ENCODE assay signal across 8 mouse cellular contexts in the genomic region with DNA sequence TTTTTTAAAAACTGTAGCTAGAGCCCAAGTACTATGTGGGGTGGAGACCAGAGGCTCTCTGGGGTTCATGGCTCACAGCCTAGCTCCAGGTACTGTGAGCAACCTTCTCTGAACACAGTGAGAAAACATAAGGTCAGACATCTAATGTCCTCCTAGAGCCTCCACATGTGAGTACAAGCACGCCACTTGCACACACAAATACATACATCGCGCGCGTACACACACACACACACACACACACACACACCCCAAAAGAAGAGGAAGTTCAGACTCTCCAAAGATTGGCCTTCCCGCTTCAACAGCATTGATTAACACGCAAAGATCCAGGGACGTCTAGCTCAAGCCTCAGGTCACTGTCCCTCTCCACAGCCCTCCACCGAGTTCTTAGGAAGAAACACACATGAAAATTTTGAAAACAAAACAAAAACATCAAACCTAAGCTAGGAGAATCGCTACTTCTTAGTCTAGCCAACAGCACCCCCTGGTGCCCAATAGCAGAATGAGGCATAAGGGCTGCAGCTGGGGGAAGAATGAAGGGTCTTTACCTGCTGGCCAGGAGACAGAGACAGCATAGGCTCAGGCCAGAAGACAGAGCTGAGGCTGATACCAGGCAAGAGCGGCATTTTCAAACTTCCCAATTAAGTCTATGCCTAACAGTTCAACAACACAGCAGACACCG.
DNase-seq lines count a peak whose midpoint lies in the region; ATAC-seq lines count a peak whose summit lies in the region.

No protein-coding gene starts in this region.

- no peak overlapping the region for H3K27ac ChIP-seq in heart, embryonic 10.5 days
- no peak overlapping the region for H3K27ac ChIP-seq in forebrain, embryonic 14.5 days (ENCODE audit: low read depth, low read length)
- no peak overlapping the region for H3K27ac ChIP-seq in hindbrain, embryonic 14.5 days
- no peak overlapping the region for H3K27ac ChIP-seq in limb, embryonic 11.5 days (replicated peaks; ENCODE audit: low read depth, low read length)
- no peak overlapping the region for H3K27ac ChIP-seq in midbrain, embryonic 13.5 days
- no peak overlapping the region for H3K27ac ChIP-seq in stomach, embryonic 14.5 days (ENCODE audit: low read length)

- H3K9ac ChIP-seq in forebrain, embryonic 14.5 days (ENCODE audit: low read length), result no peak overlapping the region
- H3K9ac ChIP-seq in hindbrain, embryonic 14.5 days, result no peak overlapping the region
- H3K9ac ChIP-seq in limb, embryonic 11.5 days (ENCODE audit: low read length), result no peak overlapping the region
- no peak overlapping the region for H3K9ac ChIP-seq in midbrain, embryonic 13.5 days (replicated peaks)
- no peak overlapping the region for H3K9ac ChIP-seq in stomach, embryonic 14.5 days (replicated peaks; ENCODE audit: low read depth, low read length)

- no peaks in the 10 kb centered on the region for H3K4me1 ChIP-seq in heart, embryonic 10.5 days
- no peaks in the 10 kb centered on the region for H3K4me1 ChIP-seq in forebrain, embryonic 14.5 days (ENCODE audit: control insufficient read depth, insufficient read depth, low read length)
- no peaks in the 10 kb centered on the region for H3K4me1 ChIP-seq in hindbrain, embryonic 14.5 days (replicated peaks; ENCODE audit: control insufficient read depth, insufficient read depth, low read length)
- H3K4me1 ChIP-seq in limb, embryonic 11.5 days (ENCODE audit: control insufficient read depth, insufficient read depth, low read length), result no peaks in the 10 kb centered on the region; the same call in 1 of the 2 replicates
- H3K4me1 ChIP-seq in midbrain, embryonic 13.5 days (replicated peaks), result no peaks in the 10 kb centered on the region
- no peaks in the 10 kb centered on the region for H3K4me1 ChIP-seq in stomach, embryonic 14.5 days (ENCODE audit: control insufficient read depth, insufficient read depth, low read length)

- H3K27me3 ChIP-seq in heart, embryonic 10.5 days (ENCODE audit: insufficient read depth, poor library complexity, severe bottlenecking), result 0 out of 2 replicates have a peak, but pooled peaks cover 4% of the 10 kb centered on the region
- no peaks in the 10 kb centered on the region for H3K27me3 ChIP-seq in forebrain, embryonic 14.5 days (replicated peaks; ENCODE audit: control insufficient read depth, insufficient read depth, low read length)
- H3K27me3 ChIP-seq in hindbrain, embryonic 14.5 days (ENCODE audit: control insufficient read depth, insufficient read depth, low read length), result no peaks in the 10 kb centered on the region
- H3K27me3 ChIP-seq in limb, embryonic 11.5 days (ENCODE audit: control insufficient read depth, insufficient read depth, low read length), result no peaks in the 10 kb centered on the region
- no peaks in the 10 kb centered on the region for H3K27me3 ChIP-seq in midbrain, embryonic 13.5 days
- no peaks in the 10 kb centered on the region for H3K27me3 ChIP-seq in stomach, embryonic 14.5 days (ENCODE audit: control insufficient read depth, insufficient read depth, low read length)

- H3K4me2 ChIP-seq in forebrain, embryonic 14.5 days (ENCODE audit: low read length), result no peak overlapping the region
- H3K4me2 ChIP-seq in hindbrain, embryonic 14.5 days (replicated peaks), result no peak overlapping the region
- H3K4me2 ChIP-seq in limb, embryonic 11.5 days (ENCODE audit: low read depth, severe bottlenecking), result no peak overlapping the region
- H3K4me2 ChIP-seq in midbrain, embryonic 13.5 days (replicated peaks), result no peak overlapping the region
- peak overlapping the region; percentile 26; the same call in 1 of the 2 replicates for H3K4me2 ChIP-seq in stomach, embryonic 14.5 days (replicated peaks; ENCODE audit: low read depth, low read length)

- H3K36me3 ChIP-seq in heart, embryonic 10.5 days, result no peaks in the 10 kb centered on the region
- H3K36me3 ChIP-seq in forebrain, embryonic 14.5 days (ENCODE audit: control insufficient read depth, insufficient read depth, low read length), result no peaks in the 10 kb centered on the region
- no peaks in the 10 kb centered on the region for H3K36me3 ChIP-seq in hindbrain, embryonic 14.5 days (replicated peaks; ENCODE audit: control insufficient read depth, insufficient read depth)
- no peaks in the 10 kb centered on the region for H3K36me3 ChIP-seq in limb, embryonic 11.5 days (ENCODE audit: control insufficient read depth, insufficient read depth, low read length)
- H3K36me3 ChIP-seq in midbrain, embryonic 13.5 days, result no peaks in the 10 kb centered on the region
- no peaks in the 10 kb centered on the region for H3K36me3 ChIP-seq in stomach, embryonic 14.5 days (ENCODE audit: control insufficient read depth, insufficient read depth, low read length)

- DNase-seq in heart, adult 11 months, result peak; percentile 94
- DNase-seq in heart, embryonic 10.5 days (ENCODE audit: low spot score), result no peak
- peak; percentile 59 to 61 for DNase-seq in adrenal gland, adult 18-20 months (ENCODE audit: low spot score in 2 of 2)
- DNase-seq in forebrain, embryonic 14.5 days (ENCODE audit: low spot score), result peak; percentile 82
- peak; percentile 85 for DNase-seq in hindbrain, embryonic 14.5 days (ENCODE audit: low spot score)
- peak; percentile 86 for DNase-seq in limb, embryonic 11.5 days (ENCODE audit: low spot score)

- WGBS in heart, embryonic 10.5 days, result 52% methylated on average over 12 of the region's 12 CpGs
- WGBS in forebrain, embryonic 14.5 days, result 55% methylated on average over 12 of the region's 12 CpGs
- WGBS in hindbrain, embryonic 14.5 days, result 58% methylated on average over 12 of the region's 12 CpGs
- 55% methylated on average over 12 of the region's 12 CpGs for WGBS in limb, embryonic 11.5 days
- 56% methylated on average over 12 of the region's 12 CpGs for whole genome bisulfite sequencing in midbrain, embryonic 13.5 days
- WGBS in stomach, embryonic 14.5 days, result 51% methylated on average over 12 of the region's 12 CpGs

- H3K9me3 ChIP-seq in heart, embryonic 10.5 days, result no peaks in the 10 kb centered on the region
- H3K9me3 ChIP-seq in forebrain, embryonic 14.5 days (replicated peaks; ENCODE audit: control insufficient read depth, low read length), result no peaks in the 10 kb centered on the region
- H3K9me3 ChIP-seq in hindbrain, embryonic 14.5 days (ENCODE audit: control insufficient read depth, low read length), result no peaks in the 10 kb centered on the region
- H3K9me3 ChIP-seq in limb, embryonic 11.5 days (ENCODE audit: control insufficient read depth, low read length), result no peaks in the 10 kb centered on the region
- H3K9me3 ChIP-seq in midbrain, embryonic 13.5 days, result peaks cover 5% of the 10 kb centered on the region; the same call in 1 of the 2 replicates
- H3K9me3 ChIP-seq in stomach, embryonic 14.5 days (ENCODE audit: control insufficient read depth, low read depth, low read length), result peaks cover 2% of the 10 kb centered on the region; the same call in 1 of the 2 replicates

- peak; percentile 62 for ATAC-seq in forebrain, embryonic 14.5 days
- ATAC-seq in hindbrain, embryonic 14.5 days (ENCODE audit: low FRiP score), result 0 out of 2 replicates have a peak, but pooled peaks have one; percentile 42
- peak; percentile 44; the same call in 1 of the 2 replicates for ATAC-seq in limb, embryonic 11.5 days (ENCODE audit: insufficient number of reproducible peaks, low FRiP score, low TSS enrichment, low read depth)
- ATAC-seq in midbrain, embryonic 13.5 days, result peak; percentile 60; the same call in 1 of the 2 replicates
- ATAC-seq in stomach, embryonic 14.5 days (ENCODE audit: insufficient number of reproducible peaks, insufficient read depth, low FRiP score, low read depth), result 0 out of 2 replicates have a peak, but pooled peaks have one; percentile 28

- H3K4me3 ChIP-seq in heart, embryonic 10.5 days, result no peak overlapping the region
- H3K4me3 ChIP-seq in forebrain, embryonic 14.5 days (ENCODE audit: low read depth, low read length), result no peak overlapping the region
- no peak overlapping the region for H3K4me3 ChIP-seq in hindbrain, embryonic 14.5 days (replicated peaks; ENCODE audit: low read length)
- no peak overlapping the region for H3K4me3 ChIP-seq in limb, embryonic 11.5 days (ENCODE audit: low read depth, low read length)
- no peak overlapping the region for H3K4me3 ChIP-seq in midbrain, embryonic 13.5 days (replicated peaks)
- no peak overlapping the region for H3K4me3 ChIP-seq in stomach, embryonic 14.5 days (ENCODE audit: low read depth, low read length)
